Mouse (Mus musculus) forebrain, embryonic 16.5 days (tissue): ENCODE data around the gene Kcnip4. TPM values are rescaled to one million over a fixed set of nuclear protein-coding genes. Genes with fewer than 3 reads are reported as not detected.

Experiments used
- ATAC-seq: fragments of 200-750 bp; cut with Nextera tagmentation; 2 replicates; pipeline ENCODE4 v1.8.0; 2017; ENCODE audit warnings: mild to moderate bottlenecking, moderate library complexity
- H3K27ac ChIP-seq: fragments of 300-500 bp; sonication (generic); 2 replicates; pipeline ENCODE4 v1.5.1; 2014; ENCODE audit warnings: low read length, control low read depth
- H3K27me3 ChIP-seq: fragments of 300-500 bp; sonication (generic); replicated peaks from 2 replicates; pipeline ENCODE4 v1.6.1; 2014; ENCODE audit warnings: low read length; ENCODE audit not compliant: control insufficient read depth, insufficient read depth
- H3K36me3 ChIP-seq: fragments of 300-500 bp; sonication (generic); 2 replicates; pipeline ENCODE4 v1.6.1; 2014; ENCODE audit not compliant: control insufficient read depth, insufficient read depth
- H3K4me1 ChIP-seq: fragments of 300-500 bp; sonication (generic); replicated peaks from 2 replicates; pipeline ENCODE4 v1.6.1; 2014; ENCODE audit warnings: low read length; ENCODE audit not compliant: control insufficient read depth, insufficient read depth
- H3K4me2 ChIP-seq: fragments of 300-500 bp; sonication (generic); 2 replicates; pipeline ENCODE4 v1.6.1; 2014; ENCODE audit warnings: mild to moderate bottlenecking, low read length, control low read depth
- H3K4me3 ChIP-seq: fragments of 300-500 bp; sonication (generic); replicated peaks from 2 replicates; pipeline ENCODE4 v1.5.1; 2014; ENCODE audit warnings: mild to moderate bottlenecking, low read length, control low read depth
- H3K9ac ChIP-seq: fragments of 300-500 bp; sonication (generic); replicated peaks from 2 replicates; pipeline ENCODE4 v1.6.1; 2014; ENCODE audit warnings: low read depth, low read length, control low read depth
- H3K9me3 ChIP-seq: fragments of 300-500 bp; sonication (generic); 2 replicates; pipeline ENCODE4 v1.6.1; 2016; ENCODE audit warnings: low read length; ENCODE audit not compliant: control insufficient read depth
- whole genome bisulfite sequencing: fragments of 180-500 bp; shearing (Covaris S2); extraction: QIAGEN DNeasy Blood & Tissue Kit; methylation state at CpG from one replicate; pipeline ENCODE4 v1.1.7; 2014; 5-methylcytosine and 5-hydroxymethylcytosine counted together
- polyA plus RNA-seq: library from polyadenylated mRNA; unstranded; fragments of >200 nt; fragmentation: Nextera tagmentation; extraction: Ambion mirVana; gene quantifications from 2 replicates; pipeline ENCODE4 v1.2.1, GENCODE M21; 2015

Kcnip4 gene
- polyA plus RNA-seq, 1 experiment from 2014 or later, result 8.8 TPM

DNA sequence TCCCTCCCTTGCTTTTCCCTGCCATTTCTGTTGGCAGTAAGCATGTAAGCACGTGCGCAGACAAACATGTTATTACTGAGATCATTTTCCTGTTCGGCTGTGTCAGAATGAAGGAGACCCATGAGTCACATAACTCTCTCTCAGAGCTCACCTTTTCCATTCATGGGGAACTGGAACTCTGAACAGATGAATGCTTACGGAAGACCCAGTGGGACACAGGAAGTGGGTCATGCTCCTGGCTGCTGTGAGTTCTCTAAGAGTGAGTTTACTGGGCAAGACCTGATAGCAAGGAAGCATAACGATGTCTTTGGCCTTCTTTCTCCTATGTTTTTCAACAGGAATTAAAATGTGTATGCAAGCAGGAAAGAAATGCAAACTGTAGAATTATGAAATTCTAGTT lies 917.8 kb downstream of the Kcnip4 start:
- no peaks in the 10 kb centered on the region for H3K9me3 ChIP-seq
- 87% methylated on average over 5 of the region's 5 CpGs for WGBS

DNA sequence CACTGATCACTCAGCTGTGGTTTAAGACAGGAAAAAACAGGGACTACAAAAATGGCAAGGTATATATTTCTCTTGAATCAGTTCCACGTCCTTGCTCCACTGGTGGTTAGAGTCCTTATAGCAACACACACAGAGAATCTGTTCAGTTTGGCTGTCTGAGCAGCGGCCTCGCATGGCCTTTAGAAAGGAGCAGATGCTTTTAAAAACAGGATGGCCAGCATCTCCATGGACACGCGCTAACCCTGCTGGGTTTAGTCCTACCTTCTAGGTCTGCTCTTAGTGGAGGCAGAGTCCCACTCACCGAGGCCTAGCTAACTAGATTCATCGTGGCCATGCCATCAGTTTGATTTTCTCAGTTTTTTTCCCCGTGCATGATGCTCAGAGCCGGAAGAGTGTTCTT lies 918.4 kb downstream of the Kcnip4 start:
- Histone ChIP-seq H3K27me3 (no peaks in the 10 kb centered on the region), H3K27ac (no peak overlapping the region), H3K4me1 (no peaks in the 10 kb centered on the region), H3K9me3 (no peaks in the 10 kb centered on the region), H3K4me3 (no peak overlapping the region), H3K9ac (no peak overlapping the region), H3K4me2 (no peak overlapping the region), H3K36me3 (no peaks in the 10 kb centered on the region)
- 92% methylated on average over 9 of the region's 9 CpGs for WGBS
- no peak for ATAC-seq

More for the DNA sequence above, 917.8 kb downstream of the Kcnip4 start:
- no peak overlapping the region for H3K4me2 ChIP-seq
- no peak for ATAC-seq
- no peaks in the 10 kb centered on the region for H3K36me3 ChIP-seq
- H3K27me3 ChIP-seq, result no peaks in the 10 kb centered on the region
- H3K4me3 ChIP-seq, result no peak overlapping the region
- H3K9ac ChIP-seq, result no peak overlapping the region
- no peak overlapping the region for H3K27ac ChIP-seq
- H3K4me1 ChIP-seq, result no peaks in the 10 kb centered on the region

DNA sequence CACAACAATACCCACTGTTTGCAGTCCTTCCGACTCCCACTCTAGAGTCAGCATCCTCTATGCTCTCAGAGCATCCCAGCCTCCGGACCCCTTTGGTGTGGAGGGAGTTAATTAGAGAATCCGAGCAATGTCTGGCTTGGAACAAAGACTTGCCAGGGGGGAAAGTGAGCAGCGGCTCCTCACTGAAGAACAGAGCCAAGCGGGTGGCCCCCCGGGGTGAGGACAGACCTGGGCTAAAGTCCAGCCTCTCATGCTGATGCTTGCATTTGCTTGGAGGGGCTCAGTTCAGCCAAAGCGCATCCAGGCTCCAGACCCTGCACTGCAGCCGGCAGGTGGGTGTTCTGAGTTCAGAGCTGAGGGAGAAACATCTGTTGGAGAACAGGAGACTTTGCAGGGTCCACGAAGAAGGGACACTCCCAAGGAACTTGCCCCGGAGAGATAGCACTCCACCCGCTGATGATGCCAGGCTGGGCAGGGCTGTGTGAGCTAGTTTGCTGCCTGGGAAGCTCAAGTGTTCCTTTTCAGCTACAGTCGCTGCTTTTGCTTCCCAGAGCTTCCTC lies 925.1 kb downstream of the Kcnip4 start:
- ATAC-seq, result peak; percentile 67
- H3K4me2 ChIP-seq, result peak overlapping the region; percentile 56
- H3K4me1 ChIP-seq, result peaks cover 9% of the 10 kb centered on the region
- H3K36me3 ChIP-seq, result no peaks in the 10 kb centered on the region
- H3K9me3 ChIP-seq, result no peaks in the 10 kb centered on the region
- peak overlapping the region; percentile 38 for H3K4me3 ChIP-seq
- H3K27me3 ChIP-seq, result peaks cover 4% of the 10 kb centered on the region
- 2% methylated on average over 12 of the region's 12 CpGs for WGBS
- H3K9ac ChIP-seq, result peak overlapping the region; percentile 50
- H3K27ac ChIP-seq, result no peak overlapping the region

DNA sequence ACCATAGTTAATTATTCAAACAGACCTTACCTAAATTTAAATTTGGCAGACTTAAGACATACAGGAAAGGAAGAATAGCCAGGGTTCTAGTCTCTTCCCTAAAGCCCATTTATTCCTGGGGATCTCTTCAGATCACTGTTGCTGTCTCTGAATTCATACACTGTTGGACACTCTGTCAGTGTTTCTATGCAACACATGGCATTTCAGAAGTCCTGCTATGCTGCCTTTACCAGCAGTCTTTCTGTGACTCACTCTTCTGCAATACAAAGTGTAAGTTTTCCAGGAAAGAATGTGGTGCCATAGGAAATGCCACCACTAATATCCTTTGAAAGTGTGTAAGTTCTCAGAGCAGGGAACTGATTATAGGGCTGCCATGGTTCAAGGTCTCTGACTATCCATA lies 936.7 kb downstream of the Kcnip4 start:
- Histone ChIP-seq H3K27me3 (no peaks in the 10 kb centered on the region), H3K27ac (no peak overlapping the region), H3K36me3 (no peaks in the 10 kb centered on the region), H3K4me1 (no peaks in the 10 kb centered on the region), H3K4me2 (no peak overlapping the region), H3K4me3 (no peak overlapping the region), H3K9ac (no peak overlapping the region), H3K9me3 (no peaks in the 10 kb centered on the region)
- ATAC-seq, result no peak

DNA sequence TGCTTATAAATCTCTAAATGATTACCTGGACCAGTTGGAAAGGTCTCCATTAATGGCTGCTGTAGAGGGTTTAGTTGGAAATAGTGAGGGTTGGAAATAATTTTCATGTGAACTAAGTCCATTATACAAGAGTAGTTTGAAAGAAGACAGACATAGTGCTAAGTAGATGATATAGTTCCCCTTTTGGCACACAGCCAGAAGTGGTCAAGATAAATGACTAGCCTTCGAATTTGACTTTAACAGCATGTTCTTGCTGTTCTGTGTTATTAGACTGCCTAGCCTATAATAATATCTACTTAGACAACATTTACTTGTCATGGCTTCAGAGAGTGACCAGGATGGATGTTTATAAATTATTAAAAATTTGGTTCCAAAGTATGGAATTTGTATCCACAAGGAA lies 941.3 kb downstream of the Kcnip4 start:
- Histone ChIP-seq H3K4me1 (no peaks in the 10 kb centered on the region), H3K36me3 (no peaks in the 10 kb centered on the region), H3K4me2 (no peak overlapping the region), H3K27ac (no peak overlapping the region), H3K27me3 (no peaks in the 10 kb centered on the region), H3K4me3 (no peak overlapping the region), H3K9ac (no peak overlapping the region), H3K9me3 (no peaks in the 10 kb centered on the region)
- ATAC-seq, result no peak
- 61% methylated on average over 1 of the region's 1 CpGs for WGBS

DNA sequence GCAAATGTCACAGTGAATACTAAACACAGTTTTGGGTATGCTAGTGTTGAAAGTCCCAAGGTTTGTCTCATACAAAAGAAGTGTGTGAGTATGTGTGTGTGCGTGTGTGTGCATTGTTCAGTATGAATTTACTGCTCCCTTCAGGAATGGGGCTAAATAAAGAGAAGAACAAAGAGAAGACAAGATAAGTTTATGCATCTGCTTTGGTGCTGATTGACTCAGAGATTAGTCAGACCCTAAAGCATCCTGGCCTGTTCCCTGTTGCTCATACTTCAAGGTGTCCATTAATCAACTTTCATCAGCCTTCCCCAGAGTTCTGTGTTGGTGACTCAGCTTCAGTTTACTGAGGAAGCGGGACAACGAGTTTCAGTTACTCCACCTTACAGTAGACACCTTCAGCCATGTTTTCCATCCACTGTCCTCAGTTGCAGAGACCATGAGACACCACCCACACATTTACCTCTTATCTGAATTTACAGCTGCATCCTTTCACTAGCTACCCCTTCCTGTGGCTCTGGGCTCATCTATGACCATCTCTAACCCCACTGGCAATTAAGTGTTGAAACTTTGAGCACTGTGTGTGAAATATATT lies 960.6 kb downstream of the Kcnip4 start:
- H3K4me2 ChIP-seq, result no peak overlapping the region
- no peak overlapping the region for H3K9ac ChIP-seq
- no peaks in the 10 kb centered on the region for H3K4me1 ChIP-seq
- no peaks in the 10 kb centered on the region for H3K36me3 ChIP-seq
- H3K27me3 ChIP-seq, result no peaks in the 10 kb centered on the region
- no peaks in the 10 kb centered on the region for H3K9me3 ChIP-seq
- no peak for ATAC-seq
- no peak overlapping the region for H3K4me3 ChIP-seq
- 88% methylated on average over 3 of the region's 3 CpGs for WGBS
- no peak overlapping the region for H3K27ac ChIP-seq

DNA sequence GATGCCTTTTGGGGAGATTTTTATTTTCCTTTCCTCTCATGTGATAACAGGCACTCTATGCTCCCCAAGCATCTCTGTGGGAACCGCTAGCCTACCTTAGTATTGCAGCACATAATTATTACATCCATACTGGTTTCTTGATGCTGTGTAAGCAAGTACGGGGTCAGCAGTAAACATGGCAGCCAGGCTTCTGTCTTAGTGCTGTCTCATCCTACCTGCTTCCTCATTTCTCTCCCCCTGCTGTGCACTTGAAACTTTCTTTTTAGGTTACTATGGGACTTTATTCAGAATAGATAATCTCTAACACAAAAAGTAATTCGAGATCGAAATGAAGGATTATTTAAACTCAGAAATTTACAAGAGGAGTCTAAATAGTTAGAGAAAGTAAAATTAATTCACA lies 973.0 kb downstream of the Kcnip4 start:
- Histone ChIP-seq H3K4me1 (no peaks in the 10 kb centered on the region), H3K27ac (no peak overlapping the region), H3K27me3 (no peaks in the 10 kb centered on the region), H3K4me2 (no peak overlapping the region), H3K4me3 (no peak overlapping the region), H3K9me3 (no peaks in the 10 kb centered on the region), H3K36me3 (no peaks in the 10 kb centered on the region), H3K9ac (no peak overlapping the region)
- ATAC-seq, result no peak
- WGBS, result 82% methylated on average over 4 of the region's 4 CpGs

DNA sequence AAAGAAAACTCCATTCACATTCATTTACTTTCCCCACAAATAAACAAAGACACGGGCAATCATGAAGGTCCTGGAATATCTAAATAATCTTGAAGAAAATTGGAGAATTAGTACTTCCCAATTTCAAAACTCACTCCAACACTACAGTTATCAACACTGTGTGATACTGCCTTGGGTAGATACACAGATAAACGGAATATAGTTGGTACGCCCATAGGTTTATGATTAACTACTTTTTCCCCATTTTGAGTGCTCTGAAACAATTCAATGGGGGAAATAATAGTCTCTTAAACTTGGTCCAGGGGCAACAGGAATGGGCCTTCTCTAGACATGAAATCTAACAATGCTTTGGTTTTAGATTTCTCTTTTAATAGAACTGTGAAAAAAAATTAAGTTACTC lies 978.9 kb downstream of the Kcnip4 start:
- 91% methylated on average over 3 of the region's 3 CpGs for WGBS
- no peak for ATAC-seq

DNA sequence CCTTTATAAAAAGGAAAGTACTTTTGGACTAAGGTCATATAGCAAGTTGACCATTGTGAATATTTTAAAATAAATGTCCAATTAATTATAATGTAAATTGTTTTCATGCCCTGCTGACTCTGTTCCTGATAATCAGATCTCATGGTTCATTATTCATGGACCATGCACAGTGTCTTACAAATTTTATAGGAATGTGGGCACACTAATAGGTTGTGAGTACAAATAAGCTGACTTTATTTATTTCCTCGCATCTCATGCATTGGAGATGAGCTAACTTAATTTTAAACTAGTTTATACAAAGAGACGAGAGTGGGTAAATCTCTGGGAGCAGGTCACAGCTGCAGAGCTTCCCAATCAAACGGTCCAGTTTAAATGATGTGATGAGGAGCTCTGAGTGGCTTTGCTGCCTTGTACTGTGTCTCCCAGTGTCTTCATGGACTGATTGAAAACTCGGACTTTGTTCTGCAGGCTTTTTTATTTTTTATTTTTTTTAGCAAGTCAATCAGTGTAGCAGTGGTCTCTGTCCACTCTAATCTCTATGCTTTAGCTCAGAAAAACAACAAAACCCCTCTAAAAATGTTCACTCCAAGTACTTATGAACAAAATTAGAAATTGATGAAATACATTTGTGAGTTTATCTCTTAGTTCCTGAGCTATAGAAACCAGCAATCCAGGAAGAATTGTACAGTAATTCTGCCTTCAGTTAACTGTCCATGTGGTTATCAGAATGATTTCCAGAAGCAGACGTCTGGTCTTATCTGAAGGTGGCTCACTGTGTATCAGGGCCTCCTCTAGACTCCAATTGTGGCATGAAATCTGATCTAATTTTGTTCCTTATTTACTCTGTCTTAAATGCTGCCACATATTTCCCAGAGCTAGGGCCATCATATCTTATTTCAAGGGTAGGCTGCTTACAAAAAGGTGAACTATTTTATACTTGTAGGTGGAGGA lies 979.6 kb downstream of the Kcnip4 start:
- no peaks in the 10 kb centered on the region for H3K4me1 ChIP-seq

More for the DNA sequence above, 978.9 kb downstream of the Kcnip4 start:
- H3K9ac ChIP-seq, result no peak overlapping the region
- no peaks in the 10 kb centered on the region for H3K4me1 ChIP-seq
- H3K27me3 ChIP-seq, result no peaks in the 10 kb centered on the region
- H3K36me3 ChIP-seq, result no peaks in the 10 kb centered on the region
- H3K9me3 ChIP-seq, result no peaks in the 10 kb centered on the region
- no peak overlapping the region for H3K4me3 ChIP-seq
- no peak overlapping the region for H3K27ac ChIP-seq
- no peak overlapping the region for H3K4me2 ChIP-seq

More for the DNA sequence above, 979.6 kb downstream of the Kcnip4 start:
- H3K9me3 ChIP-seq, result no peaks in the 10 kb centered on the region
- H3K36me3 ChIP-seq, result no peaks in the 10 kb centered on the region
- no peak overlapping the region for H3K9ac ChIP-seq
- H3K4me2 ChIP-seq, result no peak overlapping the region
- no peak for ATAC-seq
- H3K27me3 ChIP-seq, result no peaks in the 10 kb centered on the region
- H3K27ac ChIP-seq, result no peak overlapping the region
- H3K4me3 ChIP-seq, result no peak overlapping the region
- WGBS, result 40% methylated on average over 5 of the region's 5 CpGs
